Mouse (Mus musculus) forebrain, embryonic 10.5 days (tissue): ENCODE measurements around the gene Slc2a9. TPM values are rescaled to one million over a fixed set of nuclear protein-coding genes. Genes with fewer than 3 reads are reported as not detected.
A peak's percentile ranks its signal among the peaks of the same experiment; 100 is the strongest.
"Not testable (repeated sequence)": the region's sequence is repeated elsewhere in the genome, so short reads cannot be mapped to it uniquely, and the experiment has no call there.

Experiments
- DNase-seq: peaks from one replicate; pipeline ENCODE4 v3.0.0-alpha.2; 2017; ENCODE audit warnings: low spot score; ENCODE audit errors: extremely low spot score
- H3K27ac ChIP-seq: fragments of 300-500 bp; sonication (generic); 2 replicates; pipeline ENCODE4 v1.5.1; 2016; ENCODE audit warnings: mild to moderate bottlenecking
- H3K27me3 ChIP-seq: fragments of 300-500 bp; sonication (generic); 2 replicates; pipeline ENCODE4 v1.6.1; 2016; ENCODE audit warnings: mild to moderate bottlenecking; ENCODE audit not compliant: poor library complexity, severe bottlenecking
- H3K36me3 ChIP-seq: fragments of 300-500 bp; sonication (generic); replicated peaks from 2 replicates; pipeline ENCODE4 v1.6.1; 2016; ENCODE audit warnings: mild to moderate bottlenecking, moderate library complexity
- H3K4me1 ChIP-seq: fragments of 300-500 bp; sonication (generic); 2 replicates; pipeline ENCODE4 v1.6.1; 2016
- H3K4me3 ChIP-seq: fragments of 300-500 bp; sonication (generic); 2 replicates; pipeline ENCODE4 v1.5.1; 2016; ENCODE audit warnings: mild to moderate bottlenecking, moderate library complexity
- H3K9me3 ChIP-seq: fragments of 300-500 bp; sonication (generic); 2 replicates; pipeline ENCODE4 v1.6.1; 2016; ENCODE audit warnings: mild to moderate bottlenecking, moderate library complexity
- WGBS: fragments of 180-500 bp; shearing (Covaris S2); methylation state at CpG from one replicate; pipeline ENCODE4 v1.1.7; 2016; 5-methylcytosine and 5-hydroxymethylcytosine counted together
- polyA plus RNA-seq: library from polyadenylated mRNA; unstranded; fragments of >200 nt; fragmentation: Nextera tagmentation; extraction: Ambion mirVana; gene quantifications from 2 replicates; pipeline ENCODE4 v1.2.1, GENCODE M21; 2016

The Slc2a9 gene
- polyA plus RNA-seq, 1 experiment from 2014 or later = 0.47 TPM

DNA sequence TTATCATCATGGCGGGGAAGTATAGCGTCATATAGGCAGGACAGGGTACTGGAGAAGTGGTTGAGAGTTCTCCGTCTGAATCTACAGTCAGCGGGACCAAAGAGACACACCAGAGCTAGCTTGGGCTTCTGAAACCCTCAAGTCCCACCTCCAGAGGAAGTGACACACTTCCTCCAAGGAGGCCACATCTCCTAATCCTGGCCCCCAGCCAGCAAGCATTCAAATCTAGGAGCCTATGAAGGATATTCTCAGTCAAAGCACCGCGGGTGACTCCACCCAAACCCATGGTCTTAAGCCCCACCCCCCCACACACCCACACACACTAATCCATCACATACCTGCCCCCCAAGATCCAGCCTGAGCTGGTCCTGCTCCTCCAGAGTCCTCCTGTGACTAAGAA lies 9.1 kb downstream of the Slc2a9 start:
- no peak for DNase-seq
- H3K27ac ChIP-seq = no peak overlapping the region

DNA sequence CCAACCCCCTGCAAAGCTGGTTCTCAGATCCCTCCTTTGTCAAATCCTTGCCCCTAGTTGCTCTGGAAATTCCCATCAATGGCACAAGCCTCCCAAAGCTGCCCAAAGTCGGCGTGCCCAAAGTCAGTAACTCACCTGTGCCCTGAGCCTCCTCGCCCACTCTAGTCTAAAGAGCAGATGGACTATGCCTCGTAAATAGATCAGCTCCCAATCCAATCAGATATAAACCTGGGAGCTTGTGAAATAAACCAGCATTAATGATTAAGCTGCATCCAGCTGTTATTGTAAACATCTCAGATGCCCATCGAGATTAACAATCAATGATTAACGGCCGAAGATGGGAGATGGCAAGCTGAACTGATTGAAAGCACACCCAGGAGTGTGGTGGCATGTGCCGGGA lies 11.2 kb downstream of the Slc2a9 start:
- WGBS = 89% methylated on average over 8 of the region's 8 CpGs

More for the DNA sequence above, 9.1 kb downstream of the Slc2a9 start:
- H3K9me3 ChIP-seq = no peaks in the 10 kb centered on the region
- no peak overlapping the region for H3K4me3 ChIP-seq
- H3K36me3 ChIP-seq = no peaks in the 10 kb centered on the region
- H3K4me1 ChIP-seq = no peaks in the 10 kb centered on the region
- no peaks in the 10 kb centered on the region for H3K27me3 ChIP-seq
- WGBS = 93% methylated on average over 6 of the region's 6 CpGs

DNA sequence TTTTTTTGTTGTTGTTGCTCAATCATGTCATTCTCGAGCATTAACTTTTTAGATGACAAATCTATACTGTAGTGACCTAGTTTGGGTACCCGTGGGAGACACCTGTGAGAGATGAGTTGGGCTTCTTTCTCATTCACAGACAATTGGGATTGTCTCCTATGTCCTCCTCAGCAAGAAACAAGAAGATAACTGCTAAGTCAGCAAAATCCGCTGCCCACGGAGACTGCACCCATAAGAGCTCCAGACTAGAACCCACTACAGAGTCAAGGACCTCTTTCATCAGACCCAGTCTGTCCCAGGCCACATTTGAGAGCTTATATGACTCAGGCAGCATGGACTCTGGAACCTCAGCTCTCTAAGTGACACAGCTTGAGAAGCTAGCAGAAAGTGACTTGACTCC lies 13.2 kb downstream of the Slc2a9 start:
- no peaks in the 10 kb centered on the region for H3K9me3 ChIP-seq
- H3K36me3 ChIP-seq = no peaks in the 10 kb centered on the region
- WGBS = 86% methylated on average over 4 of the region's 4 CpGs
- no peak overlapping the region for H3K4me3 ChIP-seq
- H3K27me3 ChIP-seq = no peaks in the 10 kb centered on the region
- no peak overlapping the region for H3K27ac ChIP-seq
- no peak for DNase-seq
- peaks cover 7% of the 10 kb centered on the region; the same call in 1 of the 2 replicates for H3K4me1 ChIP-seq

More for the DNA sequence above, 11.2 kb downstream of the Slc2a9 start:
- Histone ChIP-seq H3K27me3 (no peaks in the 10 kb centered on the region), H3K27ac (no peak overlapping the region), H3K9me3 (no peaks in the 10 kb centered on the region), H3K36me3 (no peaks in the 10 kb centered on the region), H3K4me3 (no peak overlapping the region), H3K4me1 (peaks cover 7% of the 10 kb centered on the region; the same call in 1 of the 2 replicates)
- DNase-seq = no peak

GRCm38 (mm10) chr5:38488673-38489615 lies 14.0 kb downstream of the Slc2a9 start:
- Histone ChIP-seq H3K27ac (no peak overlapping the region), H3K36me3 (no peaks in the 10 kb centered on the region), H3K4me3 (no peak overlapping the region), H3K4me1 (peaks cover 13% of the 10 kb centered on the region; the same call in 1 of the 2 replicates), H3K9me3 (no peaks in the 10 kb centered on the region), H3K27me3 (no peaks in the 10 kb centered on the region)
- WGBS = 86% methylated on average over 20 of the region's 20 CpGs
- no peak for DNase-seq

DNA sequence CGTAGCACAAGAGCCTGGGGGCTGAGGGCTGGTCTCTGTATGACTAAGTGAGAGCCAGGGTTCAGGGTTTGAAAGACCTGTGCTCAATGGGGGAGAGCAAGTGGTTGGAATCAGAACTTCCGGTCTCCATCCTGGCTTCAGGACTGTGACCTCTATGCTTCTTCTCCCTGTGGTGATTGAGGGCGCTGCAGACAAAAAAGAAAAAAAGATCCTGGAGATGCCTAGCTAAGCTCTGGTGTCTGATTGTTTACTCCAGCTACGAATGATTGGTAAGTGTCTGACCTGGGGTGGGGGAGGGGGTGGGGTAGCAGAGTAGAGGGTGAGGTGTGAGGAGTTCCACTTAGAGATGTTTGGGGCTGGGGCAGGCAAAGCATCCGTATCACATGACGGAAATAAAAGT lies 14.9 kb downstream of the Slc2a9 start:
- Histone ChIP-seq H3K36me3 (no peaks in the 10 kb centered on the region), H3K4me1 (peaks cover 13% of the 10 kb centered on the region; the same call in 1 of the 2 replicates), H3K27me3 (no peaks in the 10 kb centered on the region), H3K27ac (no peak overlapping the region), H3K4me3 (no peak overlapping the region), H3K9me3 (no peaks in the 10 kb centered on the region)
- WGBS = 62% methylated on average over 6 of the region's 6 CpGs
- DNase-seq = no peak

DNA sequence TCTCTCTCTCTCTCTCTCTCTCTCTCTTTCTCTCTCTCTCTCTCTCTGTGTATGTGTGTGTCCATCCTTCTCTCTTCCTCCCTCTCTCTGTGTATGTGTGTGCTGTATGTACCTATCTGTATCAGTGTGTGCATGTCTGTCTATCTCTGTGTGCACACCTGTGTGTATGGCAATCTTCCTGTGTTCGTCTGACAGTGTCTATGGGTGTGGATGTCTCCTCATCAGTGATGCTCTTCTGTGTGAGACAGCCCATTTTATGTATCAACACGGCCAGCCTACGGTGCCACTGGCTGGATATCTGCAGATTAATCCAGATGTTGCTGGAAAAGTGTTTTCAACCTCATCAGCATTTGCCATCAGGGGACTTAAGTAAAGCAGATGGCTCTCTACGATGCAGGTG lies 15.7 kb downstream of the Slc2a9 start:
- no peak for DNase-seq
- H3K9me3 ChIP-seq = no peaks in the 10 kb centered on the region
- peaks cover 13% of the 10 kb centered on the region; the same call in 1 of the 2 replicates for H3K4me1 ChIP-seq
- WGBS = 90% methylated on average over 4 of the region's 4 CpGs
- H3K27ac ChIP-seq = no peak overlapping the region
- H3K36me3 ChIP-seq = no peaks in the 10 kb centered on the region
- H3K4me3 ChIP-seq = no peak overlapping the region
- no peaks in the 10 kb centered on the region for H3K27me3 ChIP-seq

DNA sequence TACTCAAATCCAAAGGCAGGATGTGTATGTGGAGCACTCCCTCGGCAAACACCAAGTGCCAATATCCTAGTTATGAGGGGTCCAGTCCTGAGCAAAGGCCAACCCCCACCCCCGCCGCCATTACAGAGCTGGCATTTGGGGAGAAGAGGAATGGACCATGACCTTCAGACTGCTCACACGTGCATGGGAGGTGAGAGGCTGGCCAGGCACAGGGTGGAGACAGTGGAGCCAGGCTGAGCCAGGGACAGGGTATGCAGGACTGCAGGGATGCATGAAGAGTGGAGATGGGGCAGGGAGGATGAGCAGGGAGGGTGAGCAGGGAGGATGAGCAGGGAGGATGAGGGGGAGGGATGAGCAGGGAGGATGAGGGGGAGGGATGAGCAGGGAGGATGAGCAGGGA lies 17.0 kb downstream of the Slc2a9 start:
- Histone ChIP-seq H3K27me3 (peaks cover 5% of the 10 kb centered on the region; the same call in 1 of the 2 replicates), H3K4me3 (no peak overlapping the region), H3K4me1 (peaks cover 14% of the 10 kb centered on the region), H3K27ac (no peak overlapping the region), H3K9me3 (no peaks in the 10 kb centered on the region), H3K36me3 (no peaks in the 10 kb centered on the region)
- DNase-seq = no peak
- WGBS = 78% methylated on average over 4 of the region's 4 CpGs

- peaks cover 36% of the 10 kb centered on the region for H3K4me1 ChIP-seq
- no peaks in the 10 kb centered on the region for H3K36me3 ChIP-seq
- no peaks in the 10 kb centered on the region for H3K9me3 ChIP-seq
- peaks cover 6% of the 10 kb centered on the region; the same call in 1 of the 2 replicates for H3K27me3 ChIP-seq
- no peak for DNase-seq
- no peak overlapping the region for H3K27ac ChIP-seq
- H3K4me3 ChIP-seq = no peak overlapping the region
- 78% methylated on average over 7 of the region's 7 CpGs for WGBS
Measured at GRCm38 (mm10) chr5:38483518-38484110, 19.3 kb downstream of the Slc2a9 start.

DNA sequence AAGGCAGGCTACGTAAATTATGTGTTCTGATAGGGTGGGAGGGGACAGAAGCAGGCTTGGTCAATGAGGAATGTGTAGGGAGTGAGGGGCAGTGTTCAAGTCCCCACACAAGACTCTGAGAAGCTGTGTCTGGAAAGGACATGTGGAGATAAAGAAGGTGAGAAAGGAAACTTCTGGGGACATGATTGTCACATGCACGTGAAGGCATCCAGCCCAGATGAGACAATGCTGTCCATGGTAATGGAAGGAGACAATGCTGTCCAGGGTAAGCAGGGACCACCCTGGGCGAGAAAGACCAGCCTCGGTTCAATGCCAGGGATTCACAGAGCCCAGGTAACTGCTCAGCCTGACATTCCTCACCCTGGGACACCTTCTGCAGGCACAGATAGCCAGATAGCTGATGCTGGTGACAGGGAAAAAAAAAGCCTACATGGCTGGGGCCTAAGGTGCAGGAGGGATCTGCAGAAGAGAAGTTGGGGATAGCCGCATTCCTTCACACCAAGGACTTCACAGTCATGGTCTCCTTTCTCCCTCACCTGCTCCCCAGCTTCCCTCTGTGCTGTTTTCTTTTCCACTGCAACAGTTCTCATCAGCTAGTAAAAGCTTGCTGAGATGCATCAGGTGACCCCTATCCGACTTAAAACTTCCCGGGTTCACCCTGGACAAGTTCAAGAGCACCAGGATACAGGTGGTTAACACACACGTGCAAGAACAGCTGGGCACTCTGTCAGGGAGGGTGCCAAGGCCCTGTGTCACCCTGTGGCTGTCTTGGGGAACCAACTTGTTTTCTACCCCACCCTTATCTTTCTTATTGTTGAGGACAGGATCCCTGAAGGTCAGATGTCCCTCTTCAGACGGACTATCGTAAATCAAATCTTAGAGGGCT lies 21.9 kb downstream of the Slc2a9 start:
- Histone ChIP-seq H3K27ac (no peak overlapping the region), H3K27me3 (peaks cover 6% of the 10 kb centered on the region; the same call in 1 of the 2 replicates), H3K4me3 (no peak overlapping the region), H3K9me3 (no peaks in the 10 kb centered on the region), H3K4me1 (peaks cover 29% of the 10 kb centered on the region), H3K36me3 (no peaks in the 10 kb centered on the region)
- 84% methylated on average over 10 of the region's 10 CpGs for WGBS
- no peak for DNase-seq

GRCm38 (mm10) chr5:38479908-38480725 lies 22.8 kb downstream of the Slc2a9 start:
- Histone ChIP-seq H3K27ac (peak overlapping the region; percentile 80), H3K4me3 (peak overlapping the region; percentile 36), H3K9me3 (no peaks in the 10 kb centered on the region), H3K4me1 (peaks cover 29% of the 10 kb centered on the region), H3K27me3 (peaks cover 6% of the 10 kb centered on the region; the same call in 1 of the 2 replicates), H3K36me3 (no peaks in the 10 kb centered on the region)
- peak; percentile 25 for DNase-seq
- 37% methylated on average over 22 of the region's 22 CpGs for whole genome bisulfite sequencing

DNA sequence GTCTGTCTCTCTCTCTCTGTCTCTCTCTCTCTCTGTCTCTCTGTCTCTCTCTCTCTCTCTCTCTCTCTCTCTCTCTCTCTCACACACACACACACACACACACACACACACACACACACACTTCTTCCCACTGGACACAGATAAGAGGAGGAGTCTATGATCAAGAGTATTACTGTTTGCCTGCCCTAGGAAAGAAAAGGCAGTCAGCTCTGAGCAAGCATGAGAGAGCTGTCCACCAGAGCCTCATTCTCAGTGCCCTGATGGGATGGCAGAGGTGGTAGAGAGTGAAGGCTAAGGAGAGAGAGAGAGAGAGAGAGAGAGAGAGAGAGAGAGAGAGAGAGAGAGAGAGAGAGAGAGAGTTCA lies 23.4 kb downstream of the Slc2a9 start:
- Histone ChIP-seq H3K27ac (peak overlapping the region; percentile 80), H3K4me1 (peaks cover 29% of the 10 kb centered on the region), H3K4me3 (peak overlapping the region; percentile 36; the same call in 1 of the 2 replicates)
- H3K36me3 ChIP-seq, H3K9me3 ChIP-seq, H3K27me3 ChIP-seq, DNase-seq: not testable (repeated sequence)

DNA sequence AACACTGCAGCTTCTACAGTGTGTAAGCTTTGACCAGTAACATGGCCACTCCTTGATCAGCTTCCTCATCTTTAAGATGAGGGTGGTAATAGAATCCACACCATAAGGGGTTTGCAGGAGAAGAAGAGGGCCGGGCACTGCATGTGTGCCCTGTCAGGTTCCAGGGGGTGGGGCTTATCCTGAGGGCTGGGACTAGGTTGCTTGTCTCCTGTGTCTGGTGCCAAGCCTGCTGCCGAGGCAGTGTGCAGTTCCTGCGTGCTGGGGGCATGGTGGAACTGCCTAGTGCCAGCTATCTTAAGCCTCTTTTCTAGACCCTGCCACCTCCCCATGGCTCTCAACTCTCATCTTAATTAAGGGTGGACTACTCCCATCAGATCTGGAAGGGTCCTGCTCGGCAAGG lies 23.9 kb downstream of the Slc2a9 start:
- Histone ChIP-seq H3K9me3 (no peaks in the 10 kb centered on the region), H3K27me3 (peaks cover 6% of the 10 kb centered on the region; the same call in 1 of the 2 replicates), H3K27ac (no peak overlapping the region), H3K36me3 (no peaks in the 10 kb centered on the region), H3K4me1 (peaks cover 24% of the 10 kb centered on the region), H3K4me3 (no peak overlapping the region)
- DNase-seq = no peak
- 66% methylated on average over 4 of the region's 4 CpGs for WGBS
